Mouse (Mus musculus) heart, embryonic 11.5 days (tissue): ENCODE measurements at regions not wholly inside any gene's neighbourhood (a gene's known extent, or its start where the extent isn't known, plus 50 kb on each side); places are given as distances from the start of the nearest gene placed in this dataset.
A peak's percentile ranks its signal among the peaks of the same experiment; 100 is the strongest.

Source experiments
- ATAC-seq: fragments of 200-750 bp; cut with Nextera tagmentation; replicated peaks from 2 replicates; pipeline ENCODE4 v1.8.0; 2017; ENCODE audit warnings: moderate library complexity; ENCODE audit not compliant: insufficient number of reproducible peaks, low FRiP score, low TSS enrichment
- H3K27ac ChIP-seq: fragments of 300-500 bp; sonication (generic); 2 replicates; pipeline ENCODE4 v1.5.1; 2014; ENCODE audit warnings: mild to moderate bottlenecking, low read depth, low read length
- H3K27me3 ChIP-seq: fragments of 300-500 bp; sonication (generic); 2 replicates; pipeline ENCODE4 v1.6.1; 2014; ENCODE audit warnings: mild to moderate bottlenecking, low read length, mixed read lengths; ENCODE audit not compliant: control insufficient read depth, insufficient read depth
- H3K36me3 ChIP-seq: fragments of 300-500 bp; sonication (generic); 2 replicates; pipeline ENCODE4 v1.6.1; 2014; ENCODE audit warnings: mild to moderate bottlenecking, low read length, moderate library complexity, mixed read lengths; ENCODE audit not compliant: control insufficient read depth, insufficient read depth
- H3K4me1 ChIP-seq: fragments of 300-500 bp; sonication (generic); 2 replicates; pipeline ENCODE4 v1.6.1; 2014; ENCODE audit warnings: low read length; ENCODE audit not compliant: control insufficient read depth, insufficient read depth
- H3K4me2 ChIP-seq: fragments of 300-500 bp; sonication (generic); 2 replicates; pipeline ENCODE4 v1.6.1; 2014; ENCODE audit warnings: mild to moderate bottlenecking, moderate library complexity
- H3K4me3 ChIP-seq: fragments of 300-500 bp; sonication (generic); 2 replicates; pipeline ENCODE4 v1.5.1; 2014; ENCODE audit warnings: low read depth, low read length
- H3K9ac ChIP-seq: fragments of 300-500 bp; sonication (generic); 2 replicates; pipeline ENCODE4 v1.6.1; 2014; ENCODE audit warnings: mild to moderate bottlenecking, low read depth, low read length, moderate library complexity
- H3K9me3 ChIP-seq: fragments of 300-500 bp; sonication (generic); replicated peaks from 2 replicates; pipeline ENCODE4 v1.6.1; 2016; ENCODE audit warnings: low read length; ENCODE audit not compliant: control insufficient read depth
- WGBS: fragments of 180-500 bp; shearing (Covaris S2); extraction: QIAGEN DNeasy Blood & Tissue Kit; methylation state at CpG from one replicate; pipeline ENCODE4 v1.1.7; 2014; ENCODE audit not compliant: insufficient replicate concordance; 5-methylcytosine and 5-hydroxymethylcytosine counted together

- H3K4me1 ChIP-seq, result no peaks in the 10 kb centered on the region
- no peak overlapping the region for H3K9ac ChIP-seq
- ATAC-seq, result no peak
- peak overlapping the region; percentile 16; the same call in 1 of the 2 replicates for H3K4me2 ChIP-seq
- no peak overlapping the region for H3K4me3 ChIP-seq
- no peak overlapping the region for H3K27ac ChIP-seq
- no peaks in the 10 kb centered on the region for H3K9me3 ChIP-seq
- no peaks in the 10 kb centered on the region for H3K27me3 ChIP-seq
- no peaks in the 10 kb centered on the region for H3K36me3 ChIP-seq
- 39% methylated on average over 10 of the region's 10 CpGs for WGBS
Observed at GRCm38 (mm10) chr8:109281598-109281997, 212.2 kb upstream of the Pmfbp1 start.

- 81% methylated on average over 17 of the region's 17 CpGs for WGBS
- Histone ChIP-seq H3K36me3 (no peaks in the 10 kb centered on the region), H3K4me2 (no peak overlapping the region), H3K27ac (no peak overlapping the region), H3K4me3 (no peak overlapping the region), H3K4me1 (no peaks in the 10 kb centered on the region), H3K9me3 (no peaks in the 10 kb centered on the region), H3K27me3 (no peaks in the 10 kb centered on the region), H3K9ac (no peak overlapping the region)
- no peak for ATAC-seq
Observed at GRCm38 (mm10) chr8:109310670-109311386, 183.0 kb upstream of the Pmfbp1 start.

GRCm38 (mm10) chr8:109311484-109312210 lies 182.2 kb upstream of the Pmfbp1 start:
- H3K27ac ChIP-seq, result no peak overlapping the region
- no peak overlapping the region for H3K9ac ChIP-seq
- no peaks in the 10 kb centered on the region for H3K36me3 ChIP-seq
- no peak overlapping the region for H3K4me2 ChIP-seq
- no peak overlapping the region for H3K4me3 ChIP-seq
- no peaks in the 10 kb centered on the region for H3K9me3 ChIP-seq
- ATAC-seq, result no peak
- WGBS, result 64% methylated on average over 17 of the region's 17 CpGs
- no peaks in the 10 kb centered on the region for H3K4me1 ChIP-seq
- H3K27me3 ChIP-seq, result no peaks in the 10 kb centered on the region

GRCm38 (mm10) chr8:109312731-109313130 lies 181.1 kb upstream of the Pmfbp1 start:
- Histone ChIP-seq H3K9ac (no peak overlapping the region), H3K4me2 (no peak overlapping the region), H3K9me3 (no peaks in the 10 kb centered on the region), H3K4me3 (no peak overlapping the region), H3K27me3 (no peaks in the 10 kb centered on the region), H3K4me1 (no peaks in the 10 kb centered on the region), H3K36me3 (no peaks in the 10 kb centered on the region), H3K27ac (no peak overlapping the region)
- WGBS, result 13% methylated on average over 8 of the region's 8 CpGs
- ATAC-seq, result no peak

- 83% methylated on average over 11 of the region's 11 CpGs for WGBS
- Histone ChIP-seq H3K27me3 (no peaks in the 10 kb centered on the region), H3K4me1 (no peaks in the 10 kb centered on the region), H3K4me2 (no peak overlapping the region), H3K27ac (no peak overlapping the region), H3K9ac (no peak overlapping the region), H3K4me3 (no peak overlapping the region), H3K9me3 (no peaks in the 10 kb centered on the region), H3K36me3 (no peaks in the 10 kb centered on the region)
- ATAC-seq, result no peak
Observed at GRCm38 (mm10) chr8:109320955-109321354, 172.9 kb upstream of the Pmfbp1 start.

GRCm38 (mm10) chr8:109323351-109323750 lies 170.5 kb upstream of the Pmfbp1 start:
- ATAC-seq, result no peak

GRCm38 (mm10) chr8:109324241-109324640 lies 169.6 kb upstream of the Pmfbp1 start:
- Histone ChIP-seq H3K36me3 (no peaks in the 10 kb centered on the region), H3K4me2 (no peak overlapping the region), H3K27me3 (no peaks in the 10 kb centered on the region), H3K9ac (no peak overlapping the region), H3K9me3 (no peaks in the 10 kb centered on the region), H3K4me1 (no peaks in the 10 kb centered on the region), H3K4me3 (no peak overlapping the region), H3K27ac (no peak overlapping the region)
- 92% methylated on average over 9 of the region's 9 CpGs for WGBS
- ATAC-seq, result no peak

More at GRCm38 (mm10) chr8:109323351-109323750, 170.5 kb upstream of the Pmfbp1 start:
- H3K36me3 ChIP-seq, result no peaks in the 10 kb centered on the region
- 81% methylated on average over 2 of the region's 2 CpGs for WGBS
- H3K27ac ChIP-seq, result no peak overlapping the region
- H3K4me3 ChIP-seq, result no peak overlapping the region
- no peaks in the 10 kb centered on the region for H3K9me3 ChIP-seq
- H3K4me1 ChIP-seq, result no peaks in the 10 kb centered on the region
- H3K27me3 ChIP-seq, result no peaks in the 10 kb centered on the region
- H3K4me2 ChIP-seq, result no peak overlapping the region
- no peak overlapping the region for H3K9ac ChIP-seq

- no peak overlapping the region for H3K27ac ChIP-seq
- no peaks in the 10 kb centered on the region for H3K27me3 ChIP-seq
- H3K9ac ChIP-seq, result no peak overlapping the region
- no peaks in the 10 kb centered on the region for H3K4me1 ChIP-seq
- ATAC-seq, result no peak
- H3K36me3 ChIP-seq, result no peaks in the 10 kb centered on the region
- H3K9me3 ChIP-seq, result no peaks in the 10 kb centered on the region
- 71% methylated on average over 7 of the region's 7 CpGs for WGBS
- H3K4me3 ChIP-seq, result no peak overlapping the region
- no peak overlapping the region for H3K4me2 ChIP-seq
Observed at GRCm38 (mm10) chr8:109336203-109336602, 157.6 kb upstream of the Pmfbp1 start.
